Mouse (Mus musculus): ENCODE measurements around the gene Pbld2. TPM values are rescaled to one million over a fixed set of nuclear protein-coding genes. Genes with fewer than 3 reads are reported as not detected.

Pbld2 gene
- polyA plus RNA-seq, 1 experiment from 2014 or later, result 0.84 TPM

- Histone ChIP-seq H3K9ac (replicated peaks; ENCODE audit: low read length) (no peak overlapping the region), H3K36me3 (replicated peaks; ENCODE audit: control insufficient read depth, insufficient read depth, low read depth, low read length) (no peaks in the 10 kb centered on the region), H3K27ac (replicated peaks; ENCODE audit: low read depth, low read length) (no peak overlapping the region), H3K9me3 (replicated peaks; ENCODE audit: control insufficient read depth, low read length) (no peaks in the 10 kb centered on the region), H3K27me3 (ENCODE audit: control insufficient read depth, insufficient read depth, low read length) (no peaks in the 10 kb centered on the region), H3K4me3 (ENCODE audit: low read depth, low read length) (no peak overlapping the region), H3K4me1 (ENCODE audit: control insufficient read depth, insufficient read depth, low read length) (no peaks in the 10 kb centered on the region), H3K4me2 (ENCODE audit: low read depth, low read length) (no peak overlapping the region)
- no peak for ATAC-seq (replicated peaks; ENCODE audit: insufficient number of reproducible peaks, low FRiP score, low TSS enrichment, low read depth)
- WGBS, result 14% methylated on average over 8 of the region's 8 CpGs
- peak; percentile 87 for DNase-seq (ENCODE audit: low spot score)
Observed at GRCm38 (mm10) chr10:63026156-63026794, 2.2 kb downstream of the Pbld2 start.

DNA sequence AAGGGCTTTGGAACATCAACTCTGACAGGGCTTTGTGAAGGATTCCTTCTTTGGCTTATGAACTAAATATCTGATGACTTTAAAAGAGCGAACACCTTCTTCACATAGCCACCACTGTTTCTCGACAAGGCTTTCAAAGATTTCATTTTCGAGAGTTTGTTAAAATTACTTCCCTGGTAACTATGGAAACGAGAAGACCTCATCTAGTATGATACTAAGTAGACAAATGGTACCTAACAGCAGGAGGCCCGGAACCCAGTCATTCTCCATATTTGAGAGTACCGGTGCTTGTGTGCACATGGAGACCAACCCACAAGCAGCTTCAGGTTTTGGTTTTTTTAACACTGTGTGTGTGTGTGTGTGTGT is 2.7 kb downstream of the Pbld2 start:
- no peaks in the 10 kb centered on the region for H3K36me3 ChIP-seq (replicated peaks; ENCODE audit: control insufficient read depth, insufficient read depth, low read depth, low read length)
- no peaks in the 10 kb centered on the region for H3K27me3 ChIP-seq (ENCODE audit: control insufficient read depth, insufficient read depth, low read length)
- no peak overlapping the region for H3K4me3 ChIP-seq (ENCODE audit: low read depth, low read length)
- ATAC-seq (replicated peaks; ENCODE audit: insufficient number of reproducible peaks, low FRiP score, low TSS enrichment, low read depth) (no peak), DNase-seq (ENCODE audit: low spot score) (no peak)
- 87% methylated on average over 6 of the region's 6 CpGs for WGBS
- H3K4me1 ChIP-seq (ENCODE audit: control insufficient read depth, insufficient read depth, low read length), result no peaks in the 10 kb centered on the region
- no peak overlapping the region for H3K27ac ChIP-seq (replicated peaks; ENCODE audit: low read depth, low read length)
- no peak overlapping the region for H3K9ac ChIP-seq (replicated peaks; ENCODE audit: low read length)
- H3K4me2 ChIP-seq (ENCODE audit: low read depth, low read length), result no peak overlapping the region
- H3K9me3 ChIP-seq (replicated peaks; ENCODE audit: control insufficient read depth, low read length), result no peaks in the 10 kb centered on the region

- no peaks in the 10 kb centered on the region for H3K9me3 ChIP-seq (replicated peaks; ENCODE audit: control insufficient read depth, low read length)
- H3K27ac ChIP-seq (replicated peaks; ENCODE audit: low read depth, low read length), result no peak overlapping the region
- no peak for DNase-seq (ENCODE audit: low spot score)
- H3K4me2 ChIP-seq (ENCODE audit: low read depth, low read length), result no peak overlapping the region
- H3K4me3 ChIP-seq (ENCODE audit: low read depth, low read length), result no peak overlapping the region
- no peaks in the 10 kb centered on the region for H3K4me1 ChIP-seq (ENCODE audit: control insufficient read depth, insufficient read depth, low read length)
- no peak overlapping the region for H3K9ac ChIP-seq (replicated peaks; ENCODE audit: low read length)
- WGBS, result 94% methylated on average over 10 of the region's 10 CpGs
- H3K36me3 ChIP-seq (replicated peaks; ENCODE audit: control insufficient read depth, insufficient read depth, low read depth, low read length), result no peaks in the 10 kb centered on the region
- H3K27me3 ChIP-seq (ENCODE audit: control insufficient read depth, insufficient read depth, low read length), result no peaks in the 10 kb centered on the region
- no peak for ATAC-seq (replicated peaks; ENCODE audit: insufficient number of reproducible peaks, low FRiP score, low TSS enrichment, low read depth)
Observed at GRCm38 (mm10) chr10:63027376-63028161, 3.5 kb downstream of the Pbld2 start.

DNA sequence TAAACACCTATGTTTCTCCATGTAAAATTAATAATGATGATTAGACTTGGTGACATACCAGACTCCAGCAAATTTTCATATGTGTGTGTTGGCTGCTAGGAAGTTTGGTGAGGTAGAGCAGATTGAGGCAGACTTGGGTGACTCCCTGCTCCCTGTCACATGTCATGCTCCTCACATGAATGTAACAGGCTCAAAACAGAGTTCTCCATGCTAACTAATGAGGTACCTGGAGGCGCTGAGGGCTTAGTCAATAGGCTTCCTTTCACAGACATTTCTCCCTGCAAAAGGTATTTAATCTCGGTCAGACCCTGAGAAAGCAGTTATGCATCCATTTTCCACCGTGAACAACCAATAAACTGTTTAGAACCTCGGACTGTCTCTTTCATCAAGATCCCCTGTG is 4.3 kb downstream of the Pbld2 start:
- Histone ChIP-seq H3K27me3 (ENCODE audit: control insufficient read depth, insufficient read depth, low read length) (no peaks in the 10 kb centered on the region), H3K4me2 (ENCODE audit: low read depth, low read length) (no peak overlapping the region), H3K27ac (replicated peaks; ENCODE audit: low read depth, low read length) (no peak overlapping the region), H3K36me3 (replicated peaks; ENCODE audit: control insufficient read depth, insufficient read depth, low read depth, low read length) (no peaks in the 10 kb centered on the region), H3K9me3 (replicated peaks; ENCODE audit: control insufficient read depth, low read length) (no peaks in the 10 kb centered on the region), H3K4me3 (ENCODE audit: low read depth, low read length) (no peak overlapping the region), H3K4me1 (ENCODE audit: control insufficient read depth, insufficient read depth, low read length) (no peaks in the 10 kb centered on the region), H3K9ac (replicated peaks; ENCODE audit: low read length) (no peak overlapping the region)
- no peak for ATAC-seq (replicated peaks; ENCODE audit: insufficient number of reproducible peaks, low FRiP score, low TSS enrichment, low read depth)
- DNase-seq (ENCODE audit: low spot score), result no peak
- 78% methylated on average over 4 of the region's 4 CpGs for WGBS

- DNase-seq (ENCODE audit: low spot score) (no peak), ATAC-seq (replicated peaks; ENCODE audit: insufficient number of reproducible peaks, low FRiP score, low TSS enrichment, low read depth) (no peak)
- 75% methylated on average over 3 of the region's 3 CpGs for WGBS
- Histone ChIP-seq H3K4me2 (ENCODE audit: low read depth, low read length) (no peak overlapping the region), H3K4me3 (ENCODE audit: low read depth, low read length) (no peak overlapping the region), H3K9ac (replicated peaks; ENCODE audit: low read length) (no peak overlapping the region), H3K9me3 (replicated peaks; ENCODE audit: control insufficient read depth, low read length) (no peaks in the 10 kb centered on the region), H3K27me3 (ENCODE audit: control insufficient read depth, insufficient read depth, low read length) (no peaks in the 10 kb centered on the region), H3K4me1 (ENCODE audit: control insufficient read depth, insufficient read depth, low read length) (no peaks in the 10 kb centered on the region), H3K36me3 (replicated peaks; ENCODE audit: control insufficient read depth, insufficient read depth, low read depth, low read length) (no peaks in the 10 kb centered on the region), H3K27ac (replicated peaks; ENCODE audit: low read depth, low read length) (no peak overlapping the region)
Observed at GRCm38 (mm10) chr10:63032267-63032666, 8.2 kb downstream of the Pbld2 start.

DNA sequence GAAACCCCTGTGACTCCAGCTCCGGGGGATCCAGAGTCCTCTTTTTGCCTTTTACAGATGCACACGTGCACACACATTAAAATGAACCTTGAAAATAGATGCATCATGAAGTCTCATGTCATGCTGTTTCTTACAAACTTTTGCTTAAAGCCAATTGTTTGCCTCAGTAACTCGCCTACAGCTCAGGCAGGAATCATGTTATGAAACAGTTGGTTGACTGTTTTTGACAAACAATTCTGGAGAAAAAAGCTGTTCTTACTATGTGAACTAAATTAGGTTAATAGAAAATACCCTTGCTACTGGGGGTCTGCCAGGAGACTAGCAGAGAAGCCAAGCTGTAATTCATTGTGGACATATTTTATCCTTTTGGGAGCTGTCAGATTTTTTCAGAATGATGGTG is 8.8 kb downstream of the Pbld2 start:
- H3K4me2 ChIP-seq (ENCODE audit: low read depth, low read length), result no peak overlapping the region
- no peak for DNase-seq (ENCODE audit: low spot score)
- no peak overlapping the region for H3K9ac ChIP-seq (replicated peaks; ENCODE audit: low read length)
- H3K4me1 ChIP-seq (ENCODE audit: control insufficient read depth, insufficient read depth, low read length), result no peaks in the 10 kb centered on the region
- no peak overlapping the region for H3K4me3 ChIP-seq (ENCODE audit: low read depth, low read length)
- no peaks in the 10 kb centered on the region for H3K36me3 ChIP-seq (replicated peaks; ENCODE audit: control insufficient read depth, insufficient read depth, low read depth, low read length)
- H3K27me3 ChIP-seq (ENCODE audit: control insufficient read depth, insufficient read depth, low read length), result no peaks in the 10 kb centered on the region
- H3K9me3 ChIP-seq (replicated peaks; ENCODE audit: control insufficient read depth, low read length), result no peaks in the 10 kb centered on the region
- no peak overlapping the region for H3K27ac ChIP-seq (replicated peaks; ENCODE audit: low read depth, low read length)
- 74% methylated on average over 3 of the region's 3 CpGs for WGBS
- ATAC-seq (replicated peaks; ENCODE audit: insufficient number of reproducible peaks, low FRiP score, low TSS enrichment, low read depth), result no peak

- Histone ChIP-seq H3K27me3 (ENCODE audit: control insufficient read depth, insufficient read depth, low read length) (no peaks in the 10 kb centered on the region), H3K4me1 (ENCODE audit: control insufficient read depth, insufficient read depth, low read length) (no peaks in the 10 kb centered on the region), H3K27ac (replicated peaks; ENCODE audit: low read depth, low read length) (no peak overlapping the region), H3K36me3 (replicated peaks; ENCODE audit: control insufficient read depth, insufficient read depth, low read depth, low read length) (no peaks in the 10 kb centered on the region), H3K4me3 (ENCODE audit: low read depth, low read length) (no peak overlapping the region), H3K4me2 (ENCODE audit: low read depth, low read length) (no peak overlapping the region), H3K9ac (replicated peaks; ENCODE audit: low read length) (no peak overlapping the region), H3K9me3 (replicated peaks; ENCODE audit: control insufficient read depth, low read length) (no peaks in the 10 kb centered on the region)
- no peak for DNase-seq (ENCODE audit: low spot score)
- no peak for ATAC-seq (replicated peaks; ENCODE audit: insufficient number of reproducible peaks, low FRiP score, low TSS enrichment, low read depth)
- 70% methylated on average over 14 of the region's 14 CpGs for WGBS
Observed at GRCm38 (mm10) chr10:63038571-63039320, 14.6 kb downstream of the Pbld2 start.
